Mouse (Mus musculus): ENCODE measurements around the gene Gm5592. TPM values are rescaled to one million over a fixed set of nuclear protein-coding genes. Genes with fewer than 3 reads are reported as not detected.
"Not testable (repeated sequence)": the region's sequence is repeated elsewhere in the genome, so short reads cannot be mapped to it uniquely, and the experiment has no call there.

The Gm5592 gene
- not detected in 2 replicates for polyA plus RNA-seq (2015; fragmentation: Nextera tagmentation; extraction: Ambion mirVana)

DNA sequence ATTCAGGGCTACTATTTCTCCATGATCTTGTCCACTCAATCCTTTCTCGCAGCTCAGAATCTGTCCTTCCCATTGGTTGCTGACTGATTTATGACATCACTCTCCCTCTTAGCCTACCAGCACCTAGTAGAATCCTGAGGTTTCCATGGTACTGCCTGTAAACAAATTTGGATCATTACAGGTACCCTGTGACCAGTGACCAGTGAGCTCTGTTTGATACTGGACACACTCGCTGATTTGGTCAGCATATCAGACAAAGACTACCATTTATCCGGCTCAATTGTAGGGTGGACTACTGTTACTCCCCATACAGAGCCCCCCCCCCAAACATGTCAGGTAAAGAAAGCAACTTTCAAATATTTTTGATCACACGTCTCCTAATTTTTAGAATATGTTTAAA lies at the start of gene Gm5592:
Gm5592 (plus strand) TSS at position 301 of the 400 bp plus-strand sequence.
- H3K4me1 ChIP-seq; H3K27me3 ChIP-seq (replicated peaks); H3K36me3 ChIP-seq; H3K9ac ChIP-seq; ATAC-seq (ENCODE audit: insufficient read depth, low FRiP score, low read depth); H3K9me3 ChIP-seq; H3K4me2 ChIP-seq; H3K27ac ChIP-seq; H3K4me3 ChIP-seq (replicated peaks): not testable (repeated sequence)
- WGBS, result 86% methylated on average over 4 of the region's 4 CpGs

DNA sequence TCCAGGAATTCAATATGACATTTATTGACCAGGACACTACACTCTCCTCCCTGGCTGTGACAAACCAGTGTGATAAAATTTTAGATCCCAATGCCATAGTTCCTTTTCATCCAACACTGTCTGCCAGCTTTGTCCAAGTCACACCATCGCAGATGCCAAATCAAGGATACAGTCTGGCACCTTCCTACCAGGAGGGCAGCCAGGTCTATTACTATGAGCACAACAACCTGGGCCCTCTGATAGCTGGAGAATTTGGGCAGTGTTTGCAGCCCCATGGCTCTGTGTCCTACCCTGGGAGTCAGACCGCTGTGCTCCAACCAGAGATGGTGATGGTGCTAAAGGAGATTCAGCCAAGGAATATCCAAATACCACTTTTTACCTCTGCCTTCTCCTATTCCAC lies 2.2 kb downstream of the Gm5592 start:
- ATAC-seq (ENCODE audit: insufficient read depth, low FRiP score, low read depth); H3K4me1 ChIP-seq: not testable (repeated sequence)
- WGBS, result 90% methylated on average over 2 of the region's 2 CpGs

DNA sequence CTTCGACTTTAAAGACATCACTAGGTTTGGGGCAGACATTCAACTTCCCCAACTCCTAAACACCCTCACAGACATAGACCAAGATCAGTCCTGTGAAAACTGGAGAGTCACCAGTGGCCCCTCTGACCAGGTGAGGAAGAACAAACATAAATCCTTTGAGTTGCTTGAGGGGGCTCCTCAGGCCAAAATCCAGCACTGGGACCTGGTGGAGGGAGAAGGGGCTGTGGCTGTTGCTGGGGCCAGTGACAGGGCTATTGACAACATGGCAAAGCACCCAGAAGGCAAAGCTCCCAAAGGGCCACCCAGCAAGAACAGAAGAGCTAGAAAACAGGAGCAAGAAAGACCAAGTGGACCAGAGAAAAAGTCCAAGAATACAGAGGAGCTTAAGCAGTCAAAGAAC lies 4.2 kb downstream of the Gm5592 start:
- not testable (repeated sequence) for H3K4me3 ChIP-seq (replicated peaks); H3K27me3 ChIP-seq (replicated peaks); H3K9ac ChIP-seq; H3K27ac ChIP-seq; H3K36me3 ChIP-seq; H3K9me3 ChIP-seq; H3K4me2 ChIP-seq; H3K4me1 ChIP-seq; ATAC-seq (ENCODE audit: insufficient read depth, low FRiP score, low read depth)
- WGBS, result no CpG with 5 or more reads among the region's 1 CpGs

More for the DNA sequence above, 2.2 kb downstream of the Gm5592 start:
- not testable (repeated sequence) for H3K9ac ChIP-seq; H3K27ac ChIP-seq; H3K36me3 ChIP-seq; H3K9me3 ChIP-seq; H3K27me3 ChIP-seq (replicated peaks); H3K4me3 ChIP-seq (replicated peaks); H3K4me2 ChIP-seq

DNA sequence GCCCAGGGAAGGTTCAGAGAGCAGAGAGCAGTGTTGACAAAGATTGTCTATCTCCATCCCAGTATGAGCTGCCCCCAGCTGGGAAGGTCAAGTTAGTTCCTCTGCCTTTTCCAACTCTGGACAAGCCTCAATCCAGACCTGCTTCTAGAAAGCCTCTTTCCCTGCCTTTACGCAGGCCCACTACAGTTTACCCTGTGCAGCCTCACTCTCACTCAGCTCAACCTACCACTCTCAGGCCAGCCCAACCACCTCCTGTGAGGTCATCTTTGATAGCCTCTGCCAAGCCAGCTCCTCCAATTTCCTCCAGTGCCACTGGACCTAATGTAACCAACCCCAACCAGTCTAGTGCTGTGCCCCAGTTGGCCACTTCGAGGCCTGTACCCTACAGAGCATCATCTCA lies 4.9 kb downstream of the Gm5592 start:
- not testable (repeated sequence) for H3K36me3 ChIP-seq; H3K4me2 ChIP-seq; H3K9me3 ChIP-seq; ATAC-seq (ENCODE audit: insufficient read depth, low FRiP score, low read depth); H3K4me1 ChIP-seq; H3K27me3 ChIP-seq (replicated peaks); H3K9ac ChIP-seq; H3K27ac ChIP-seq; H3K4me3 ChIP-seq (replicated peaks)
- 58% methylated on average over 2 of the region's 2 CpGs for WGBS

DNA sequence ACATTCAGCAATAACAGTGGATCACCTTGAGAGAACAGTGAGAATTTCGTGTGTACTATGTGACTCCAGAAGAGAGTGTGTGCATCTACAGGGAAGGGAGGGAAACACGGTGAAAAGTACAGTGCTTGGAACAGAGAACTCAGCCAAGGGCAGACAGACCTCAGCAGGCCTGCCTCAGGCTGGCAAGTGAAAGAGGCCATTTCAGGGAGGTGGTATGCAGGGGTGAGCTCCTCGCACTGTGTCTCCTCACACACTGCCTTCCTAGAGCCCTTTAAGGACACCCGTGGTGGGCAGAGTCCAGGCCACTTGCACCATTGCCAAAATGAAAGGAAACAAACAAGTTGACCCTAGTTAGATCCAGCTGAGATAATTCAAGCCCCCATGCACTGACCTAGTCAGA lies 40.0 kb downstream of the Gm5592 start:
- Histone ChIP-seq H3K4me2 (no peak overlapping the region), H3K27me3 (replicated peaks) (no peaks in the 10 kb centered on the region), H3K9ac (no peak overlapping the region), H3K36me3 (no peaks in the 10 kb centered on the region), H3K27ac (no peak overlapping the region), H3K4me3 (replicated peaks) (no peak overlapping the region), H3K4me1 (no peaks in the 10 kb centered on the region), H3K9me3 (no peaks in the 10 kb centered on the region)
- ATAC-seq (ENCODE audit: insufficient read depth, low FRiP score, low read depth), result no peak
- WGBS, result 56% methylated on average over 4 of the region's 4 CpGs

Other genes with a start within 250 kb of the Gm5592 start
- not detected in 2 replicates for gene 4930433I11Rik, start 166.3 kb upstream of the Gm5592 start, polyA plus RNA-seq (2015; fragmentation: Nextera tagmentation; extraction: Ambion mirVana)
- not detected in 2 replicates for gene Gm4884, start 121.1 kb upstream of the Gm5592 start, polyA plus RNA-seq (2015; fragmentation: Nextera tagmentation; extraction: Ambion mirVana)
- 13.2 and 14.0 TPM in 2 replicates for gene AI987944, start 239.5 kb downstream of the Gm5592 start, polyA plus RNA-seq (2015; fragmentation: Nextera tagmentation; extraction: Ambion mirVana)